Mouse (Mus musculus) embryonic facial prominence, embryonic 15.5 days (tissue): ENCODE measurements around the gene Ppp1r3f. TPM values are rescaled to one million over a fixed set of nuclear protein-coding genes. Genes with fewer than 3 reads are reported as not detected.

Experiments
- ATAC-seq: fragments of 200-750 bp; cut with Nextera tagmentation; 2 replicates; pipeline ENCODE4 v1.8.0; 2017; ENCODE audit warnings: low read depth, moderate TSS enrichment; ENCODE audit not compliant: insufficient number of reproducible peaks, low FRiP score, low TSS enrichment
- H3K27ac ChIP-seq: fragments of 300-500 bp; sonication (generic); replicated peaks from 2 replicates; pipeline ENCODE4 v1.5.1; 2015; ENCODE audit warnings: mild to moderate bottlenecking, inconsistent platforms
- H3K27me3 ChIP-seq: fragments of 300-500 bp; sonication (generic); 2 replicates; pipeline ENCODE4 v1.6.1; 2015; ENCODE audit warnings: inconsistent platforms
- H3K36me3 ChIP-seq: fragments of 300-500 bp; sonication (generic); 2 replicates; pipeline ENCODE4 v1.6.1; 2015; ENCODE audit warnings: mild to moderate bottlenecking, inconsistent platforms
- H3K4me1 ChIP-seq: fragments of 300-500 bp; sonication (generic); 2 replicates; pipeline ENCODE4 v1.6.1; 2015; ENCODE audit warnings: inconsistent platforms
- H3K4me2 ChIP-seq: fragments of 300-500 bp; sonication (generic); replicated peaks from 2 replicates; pipeline ENCODE4 v1.6.1; 2015; ENCODE audit warnings: mild to moderate bottlenecking, inconsistent platforms
- H3K4me3 ChIP-seq: fragments of 300-500 bp; sonication (generic); replicated peaks from 2 replicates; pipeline ENCODE4 v1.5.1; 2015; ENCODE audit warnings: mild to moderate bottlenecking, inconsistent platforms
- H3K9ac ChIP-seq: fragments of 300-500 bp; sonication (generic); 2 replicates; pipeline ENCODE4 v1.6.1; 2015; ENCODE audit warnings: inconsistent platforms
- H3K9me3 ChIP-seq: fragments of 300-500 bp; sonication (generic); replicated peaks from 2 replicates; pipeline ENCODE4 v1.6.1; 2016; ENCODE audit warnings: inconsistent platforms
- WGBS: fragments of 180-500 bp; shearing (Covaris S2); methylation state at CpG from one replicate; pipeline ENCODE4 v1.1.7; 2015; 5-methylcytosine and 5-hydroxymethylcytosine counted together
- polyA plus RNA-seq: library from polyadenylated mRNA; unstranded; fragments of >200 nt; fragmentation: Nextera tagmentation; extraction: Ambion mirVana; gene quantifications from 2 replicates; pipeline ENCODE4 v1.2.1, GENCODE M21; 2015

Ppp1r3f gene
- polyA plus RNA-seq, 1 experiment from 2014 or later: 2.6 TPM

- H3K36me3 ChIP-seq: no peaks in the 10 kb centered on the region
- no peaks in the 10 kb centered on the region for H3K27me3 ChIP-seq
- no peak for ATAC-seq
- H3K9me3 ChIP-seq: no peaks in the 10 kb centered on the region
- H3K27ac ChIP-seq: no peak overlapping the region
- no peaks in the 10 kb centered on the region for H3K4me1 ChIP-seq
- 95% methylated on average over 11 of the region's 11 CpGs for WGBS
- no peak overlapping the region for H3K4me2 ChIP-seq
- no peak overlapping the region for H3K9ac ChIP-seq
- H3K4me3 ChIP-seq: no peak overlapping the region
These were observed 9.8 kb upstream of the Ppp1r3f start for GRCm38 (mm10) chrX:7583881-7584280.

DNA sequence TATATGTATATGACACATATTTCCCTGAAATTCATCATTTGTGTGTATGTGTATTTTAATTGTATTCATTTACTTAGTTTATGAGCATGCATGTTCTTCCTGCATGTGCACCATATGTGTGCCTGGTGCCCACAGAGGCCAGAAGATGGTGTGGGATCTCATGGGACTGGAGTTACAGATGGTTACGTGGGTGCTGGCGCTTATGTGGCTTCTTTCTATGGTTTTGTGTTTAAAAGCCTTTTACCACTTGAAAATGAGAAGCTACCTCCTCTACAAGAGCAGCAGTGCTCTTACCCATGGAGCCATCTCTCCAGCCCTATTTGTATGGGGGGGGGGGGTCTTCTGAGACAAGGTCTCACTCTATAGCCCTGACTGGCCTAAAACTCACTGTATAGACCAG lies 7.1 kb upstream of the Ppp1r3f start:
- no peak overlapping the region for H3K4me3 ChIP-seq
- H3K27ac ChIP-seq: no peak overlapping the region
- 97% methylated on average over 2 of the region's 2 CpGs for WGBS
- no peaks in the 10 kb centered on the region for H3K36me3 ChIP-seq
- H3K4me1 ChIP-seq: no peaks in the 10 kb centered on the region
- no peak for ATAC-seq
- no peaks in the 10 kb centered on the region for H3K9me3 ChIP-seq
- no peak overlapping the region for H3K4me2 ChIP-seq
- H3K27me3 ChIP-seq: no peaks in the 10 kb centered on the region
- no peak overlapping the region for H3K9ac ChIP-seq

DNA sequence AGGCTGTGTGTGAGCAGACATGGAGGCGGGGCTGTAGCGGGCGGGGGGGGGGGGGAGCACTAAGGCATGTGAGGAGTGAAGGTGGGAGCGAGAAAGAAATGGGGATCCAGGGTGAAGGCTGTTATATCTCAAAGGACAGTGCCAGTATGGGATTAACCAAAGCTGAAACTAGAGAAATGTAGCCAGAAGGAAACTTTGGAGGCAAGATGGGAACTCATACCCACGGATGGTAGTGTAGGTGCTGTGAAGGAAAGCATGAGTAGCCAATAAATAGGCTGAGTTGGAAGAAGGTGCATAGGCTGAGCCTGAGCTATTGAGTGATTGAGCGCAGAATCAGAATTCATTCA lies 775 bp upstream of the Ppp1r3f start:
- 29% methylated on average over 5 of the region's 6 CpGs for WGBS
- Histone ChIP-seq H3K9ac (no peak overlapping the region), H3K27ac (no peak overlapping the region), H3K4me1 (peaks cover 8% of the 10 kb centered on the region), H3K27me3 (no peaks in the 10 kb centered on the region), H3K4me3 (peak overlapping the region; percentile 61), H3K9me3 (no peaks in the 10 kb centered on the region), H3K4me2 (peak overlapping the region; percentile 63), H3K36me3 (no peaks in the 10 kb centered on the region)
- ATAC-seq: no peak

GRCm38 (mm10) chrX:7573176-7574086 lies 652 bp downstream of the Ppp1r3f start, which contains the start of gene Foxp3:
Foxp3 (plus strand) TSS chrX:7573644.
- Histone ChIP-seq H3K9ac (peak within 1 kb of the TSS; percentile 55), H3K4me3 (peak within 1 kb of the TSS; percentile 61), H3K36me3 (no peaks in the 10 kb centered on the region), H3K27me3 (no peaks in the 10 kb centered on the region), H3K9me3 (no peaks in the 10 kb centered on the region), H3K27ac (peak within 1 kb of the TSS; percentile 80), H3K4me1 (peaks cover 8% of the 10 kb centered on the region), H3K4me2 (peak within 1 kb of the TSS; percentile 63)
- ATAC-seq: peak; percentile 63
- 32% methylated on average over 59 of the region's 72 CpGs for WGBS

DNA sequence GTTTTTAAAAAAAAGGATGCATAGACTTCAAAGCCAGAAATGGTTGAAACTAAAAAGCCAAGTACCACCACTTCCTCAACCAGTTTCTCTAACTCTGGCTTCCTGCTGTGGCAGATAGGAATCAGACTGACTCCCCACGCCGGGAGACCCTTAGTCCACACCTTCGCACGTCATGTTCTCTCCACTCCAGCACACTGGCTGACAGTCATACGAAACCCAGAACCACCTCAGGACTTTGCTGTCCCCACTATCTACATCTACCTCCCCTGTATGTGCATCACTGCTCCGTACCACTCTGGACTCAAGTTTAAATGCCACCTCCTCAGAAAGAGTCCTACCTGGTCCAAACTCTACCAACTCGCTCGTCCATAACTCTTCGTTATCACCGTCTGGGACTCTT lies 1.6 kb downstream of the Ppp1r3f start:
- no peak overlapping the region for H3K4me3 ChIP-seq

GRCm38 (mm10) chrX:7571565-7572136 lies 2.4 kb downstream of the Ppp1r3f start:
- Histone ChIP-seq H3K4me1 (peaks cover 8% of the 10 kb centered on the region), H3K9me3 (no peaks in the 10 kb centered on the region), H3K27ac (no peak overlapping the region), H3K36me3 (no peaks in the 10 kb centered on the region), H3K4me2 (no peak overlapping the region), H3K4me3 (no peak overlapping the region), H3K9ac (no peak overlapping the region), H3K27me3 (no peaks in the 10 kb centered on the region)
- ATAC-seq: no peak
- WGBS: 88% methylated on average over 9 of the region's 9 CpGs

More for the DNA sequence above, 1.6 kb downstream of the Ppp1r3f start:
- Histone ChIP-seq H3K36me3 (no peaks in the 10 kb centered on the region), H3K27ac (no peak overlapping the region), H3K4me2 (0 out of 2 replicates have a peak overlapping the region, but pooled peaks have one; percentile 63), H3K4me1 (peaks cover 8% of the 10 kb centered on the region), H3K9me3 (no peaks in the 10 kb centered on the region), H3K27me3 (no peaks in the 10 kb centered on the region), H3K9ac (no peak overlapping the region)
- ATAC-seq: no peak
- 83% methylated on average over 10 of the region's 10 CpGs for WGBS

- Histone ChIP-seq H3K27ac (no peak overlapping the region), H3K4me1 (peaks cover 8% of the 10 kb centered on the region), H3K9ac (no peak overlapping the region), H3K36me3 (no peaks in the 10 kb centered on the region), H3K27me3 (no peaks in the 10 kb centered on the region), H3K4me2 (no peak overlapping the region), H3K4me3 (no peak overlapping the region), H3K9me3 (no peaks in the 10 kb centered on the region)
- ATAC-seq: no peak
- WGBS: 60% methylated on average over 7 of the region's 7 CpGs
These were observed 3.5 kb downstream of the Ppp1r3f start for GRCm38 (mm10) chrX:7570481-7571175.

DNA sequence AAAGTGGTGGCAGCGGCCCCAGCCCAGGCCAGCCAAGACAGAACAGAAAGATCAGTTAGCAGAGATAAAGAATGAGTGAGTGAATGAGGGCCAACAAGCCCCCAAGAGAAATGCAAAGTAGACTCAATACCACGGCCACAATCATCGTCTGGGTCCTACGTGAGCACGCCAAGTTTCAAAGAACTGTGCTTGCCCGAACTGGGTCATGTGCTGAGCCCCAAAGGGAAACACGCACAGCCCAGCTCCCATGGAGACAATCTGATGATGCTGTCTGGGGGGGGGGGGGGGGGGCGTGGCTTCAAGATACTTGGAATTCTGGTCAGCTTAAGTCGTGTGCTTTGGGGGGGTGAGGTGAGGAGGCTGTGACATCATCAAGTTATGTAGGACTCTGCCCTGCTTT lies 6.6 kb downstream of the Ppp1r3f start:
- Histone ChIP-seq H3K27me3 (no peaks in the 10 kb centered on the region), H3K9me3 (no peaks in the 10 kb centered on the region), H3K4me1 (peaks cover under 1% of the 10 kb centered on the region; the same call in 1 of the 2 replicates), H3K4me3 (no peak overlapping the region), H3K36me3 (no peaks in the 10 kb centered on the region), H3K4me2 (no peak overlapping the region), H3K9ac (no peak overlapping the region), H3K27ac (no peak overlapping the region)
- no peak for ATAC-seq
- 66% methylated on average over 9 of the region's 9 CpGs for WGBS

GRCm38 (mm10) chrX:7566352-7566751 lies 7.7 kb downstream of the Ppp1r3f start:
- Histone ChIP-seq H3K4me1 (no peaks in the 10 kb centered on the region), H3K36me3 (no peaks in the 10 kb centered on the region), H3K9me3 (no peaks in the 10 kb centered on the region), H3K9ac (no peak overlapping the region), H3K4me2 (no peak overlapping the region), H3K27me3 (no peaks in the 10 kb centered on the region), H3K4me3 (no peak overlapping the region), H3K27ac (no peak overlapping the region)
- 78% methylated on average over 6 of the region's 6 CpGs for WGBS
- ATAC-seq: no peak

DNA sequence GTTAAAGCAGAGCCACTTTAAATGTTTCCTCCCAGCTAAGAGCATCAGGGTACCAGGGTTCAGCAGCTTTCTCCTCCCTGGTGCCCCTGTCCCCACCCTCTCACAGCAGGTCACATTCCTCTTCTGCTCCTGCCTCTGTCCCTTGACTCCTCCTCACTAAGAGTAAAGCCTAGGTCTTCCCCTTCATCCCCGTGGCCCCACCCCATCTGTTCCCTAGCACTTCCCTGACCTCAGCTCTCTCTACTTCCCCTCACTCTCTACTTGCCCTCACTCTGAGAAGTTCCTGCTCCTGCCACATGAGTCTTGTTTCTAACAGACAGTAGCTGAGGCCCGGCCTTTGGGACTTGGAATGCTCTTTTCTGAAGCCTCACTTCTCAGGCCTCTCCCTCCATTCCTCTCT lies 11.0 kb downstream of the Ppp1r3f start:
- Histone ChIP-seq H3K27me3 (no peaks in the 10 kb centered on the region), H3K36me3 (no peaks in the 10 kb centered on the region), H3K9me3 (no peaks in the 10 kb centered on the region), H3K4me2 (no peak overlapping the region), H3K9ac (no peak overlapping the region), H3K4me3 (no peak overlapping the region), H3K4me1 (no peaks in the 10 kb centered on the region), H3K27ac (no peak overlapping the region)
- 8% methylated on average over 2 of the region's 2 CpGs for WGBS
- no peak for ATAC-seq

DNA sequence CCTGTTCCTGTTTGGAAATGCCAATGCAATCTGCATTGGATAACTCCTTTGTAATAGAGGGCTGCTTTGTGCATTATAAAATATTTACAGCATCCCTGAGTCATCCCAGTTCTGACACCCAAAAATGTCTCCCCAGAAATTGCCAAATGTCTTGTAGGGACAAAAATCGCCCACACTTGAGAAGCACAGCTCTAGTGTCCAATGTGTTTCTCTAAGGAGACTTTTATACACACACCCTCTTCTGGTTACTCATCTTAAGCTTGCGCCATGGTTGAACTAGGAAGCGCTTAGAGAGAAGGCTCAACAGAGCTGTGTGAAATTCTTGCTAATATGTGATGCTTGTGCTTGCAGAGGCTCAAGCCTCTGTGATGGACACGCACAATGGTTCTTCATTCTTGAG lies 20.6 kb downstream of the Ppp1r3f start:
- H3K4me3 ChIP-seq: no peak overlapping the region
- H3K9me3 ChIP-seq: no peaks in the 10 kb centered on the region
- ATAC-seq: no peak
- no peak overlapping the region for H3K4me2 ChIP-seq
- H3K27me3 ChIP-seq: no peaks in the 10 kb centered on the region
- 91% methylated on average over 4 of the region's 4 CpGs for WGBS
- no peak overlapping the region for H3K9ac ChIP-seq
- H3K36me3 ChIP-seq: no peaks in the 10 kb centered on the region
- H3K4me1 ChIP-seq: no peaks in the 10 kb centered on the region
- H3K27ac ChIP-seq: no peak overlapping the region
